Mouse (Mus musculus) embryonic facial prominence, embryonic 14.5 days (tissue): ENCODE results near the gene Slc22a1. TPM values are rescaled to one million over a fixed set of nuclear protein-coding genes. Genes with fewer than 3 reads are reported as not detected.

ENCODE experiments used
- ATAC-seq: fragments of 200-750 bp; cut with Nextera tagmentation; 2 replicates; pipeline ENCODE4 v1.8.0; 2017; ENCODE audit warnings: low read depth, moderate number of reproducible peaks, moderate TSS enrichment
- DNase-seq: peaks from one replicate; pipeline ENCODE4 v3.0.0-alpha.2; 2015; ENCODE audit warnings: low spot score
- H3K27ac ChIP-seq: fragments of 300-500 bp; sonication (generic); replicated peaks from 2 replicates; pipeline ENCODE4 v1.5.1; 2014; ENCODE audit warnings: low read depth, mild to moderate bottlenecking, low read length, moderate library complexity
- H3K27me3 ChIP-seq: fragments of 300-500 bp; sonication (generic); replicated peaks from 2 replicates; pipeline ENCODE4 v1.6.1; 2014; ENCODE audit warnings: low read length; ENCODE audit not compliant: control insufficient read depth, insufficient read depth
- H3K36me3 ChIP-seq: fragments of 300-500 bp; sonication (generic); 2 replicates; pipeline ENCODE4 v1.6.1; 2014; ENCODE audit warnings: low read length, mixed read lengths; ENCODE audit not compliant: control insufficient read depth, insufficient read depth
- H3K4me1 ChIP-seq: fragments of 300-500 bp; sonication (generic); 2 replicates; pipeline ENCODE4 v1.6.1; 2014; ENCODE audit warnings: antibody characterized with exemption, low read length; ENCODE audit not compliant: control insufficient read depth, insufficient read depth
- H3K4me2 ChIP-seq: fragments of 300-500 bp; sonication (generic); 2 replicates; pipeline ENCODE4 v1.6.1; 2014; ENCODE audit warnings: low read depth, mild to moderate bottlenecking, low read length, moderate library complexity, mixed read lengths
- H3K4me3 ChIP-seq: fragments of 300-500 bp; sonication (generic); 2 replicates; pipeline ENCODE4 v1.5.1; 2014; ENCODE audit warnings: low read depth, mild to moderate bottlenecking, low read length
- H3K9ac ChIP-seq: fragments of 300-500 bp; sonication (generic); 2 replicates; pipeline ENCODE4 v1.6.1; 2014; ENCODE audit warnings: low read depth, mild to moderate bottlenecking, low read length, moderate library complexity, mixed read lengths
- H3K9me3 ChIP-seq: fragments of 300-500 bp; sonication (generic); 2 replicates; pipeline ENCODE4 v1.6.1; 2016; ENCODE audit warnings: low read length; ENCODE audit not compliant: control insufficient read depth
- WGBS: fragments of 180-500 bp; shearing (Covaris S2); extraction: QIAGEN DNeasy Blood & Tissue Kit; methylation state at CpG from one replicate; pipeline ENCODE4 v1.1.7; 2014; 5-methylcytosine and 5-hydroxymethylcytosine counted together
- polyA plus RNA-seq: library from polyadenylated mRNA; unstranded; fragments of >200 nt; fragmentation: Nextera tagmentation; extraction: Ambion mirVana; gene quantifications from 2 replicates; pipeline ENCODE4 v1.2.1, GENCODE M21; 2014

Gene Slc22a1
- polyA plus RNA-seq, 1 experiment from 2014 or later: 0.31 TPM

- Histone ChIP-seq H3K27me3 (no peaks in the 10 kb centered on the region), H3K9ac (no peak overlapping the region), H3K4me2 (no peak overlapping the region), H3K4me1 (peaks cover 5% of the 10 kb centered on the region; the same call in 1 of the 2 replicates), H3K4me3 (no peak overlapping the region), H3K36me3 (peaks cover 96% of the 10 kb centered on the region), H3K9me3 (no peaks in the 10 kb centered on the region), H3K27ac (no peak overlapping the region)
- DNase-seq: no peak
- ATAC-seq: no peak
- 97% methylated on average over 6 of the region's 6 CpGs for WGBS
Observed at GRCm38 (mm10) chr17:12700373-12700772, 24.7 kb upstream of the Slc22a1 start.

DNA sequence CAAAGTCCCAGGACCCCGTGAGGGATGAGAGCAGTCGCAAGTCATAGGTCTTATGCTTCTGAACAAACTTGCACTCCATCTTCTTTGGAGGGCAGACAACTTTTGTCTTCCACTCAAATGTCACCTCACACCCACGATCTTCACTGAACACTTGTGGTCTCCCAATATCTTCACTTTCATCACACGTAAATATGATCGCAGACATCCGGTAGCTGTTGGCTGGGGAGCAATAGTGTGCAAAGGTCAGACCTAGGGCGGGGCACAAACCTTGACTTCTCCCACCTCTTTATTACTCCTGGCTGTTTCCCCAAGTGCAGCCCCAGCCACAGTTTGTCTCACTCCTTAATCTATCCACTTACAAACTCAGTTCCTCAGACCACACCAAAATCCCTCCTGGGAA lies 16.3 kb upstream of the Slc22a1 start:
- Histone ChIP-seq H3K27ac (no peak overlapping the region), H3K4me1 (no peaks in the 10 kb centered on the region), H3K27me3 (no peaks in the 10 kb centered on the region), H3K36me3 (peaks cover 98% of the 10 kb centered on the region), H3K4me2 (no peak overlapping the region), H3K9ac (no peak overlapping the region), H3K9me3 (no peaks in the 10 kb centered on the region), H3K4me3 (no peak overlapping the region)
- DNase-seq: no peak
- 87% methylated on average over 7 of the region's 7 CpGs for WGBS
- no peak for ATAC-seq

DNA sequence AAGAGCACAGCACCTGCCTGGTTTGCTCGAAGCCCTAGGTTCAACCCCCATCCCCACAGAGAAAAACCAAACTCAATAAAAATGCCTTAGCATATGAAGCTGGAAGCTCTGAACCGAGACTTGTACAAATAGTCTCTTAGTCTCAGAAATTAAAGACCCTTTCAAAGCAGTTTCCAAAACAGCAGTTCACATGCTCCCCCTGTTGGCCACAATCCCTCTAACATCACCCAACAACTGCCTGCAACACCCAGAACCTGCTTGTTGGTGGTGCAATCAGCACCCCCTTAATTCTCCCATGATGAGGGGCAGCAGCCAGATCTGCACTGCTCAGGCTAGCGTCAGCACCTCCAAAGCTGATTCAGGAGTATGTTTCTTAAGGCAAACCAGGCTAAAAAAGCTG lies 13.9 kb upstream of the Slc22a1 start:
- no peak overlapping the region for H3K9ac ChIP-seq
- H3K27me3 ChIP-seq: no peaks in the 10 kb centered on the region
- H3K4me1 ChIP-seq: no peaks in the 10 kb centered on the region
- DNase-seq: peak; percentile 29
- H3K9me3 ChIP-seq: no peaks in the 10 kb centered on the region
- WGBS: 57% methylated on average over 3 of the region's 3 CpGs
- H3K4me3 ChIP-seq: no peak overlapping the region
- H3K36me3 ChIP-seq: peaks cover 100% of the 10 kb centered on the region
- H3K4me2 ChIP-seq: no peak overlapping the region
- H3K27ac ChIP-seq: no peak overlapping the region
- no peak for ATAC-seq

DNA sequence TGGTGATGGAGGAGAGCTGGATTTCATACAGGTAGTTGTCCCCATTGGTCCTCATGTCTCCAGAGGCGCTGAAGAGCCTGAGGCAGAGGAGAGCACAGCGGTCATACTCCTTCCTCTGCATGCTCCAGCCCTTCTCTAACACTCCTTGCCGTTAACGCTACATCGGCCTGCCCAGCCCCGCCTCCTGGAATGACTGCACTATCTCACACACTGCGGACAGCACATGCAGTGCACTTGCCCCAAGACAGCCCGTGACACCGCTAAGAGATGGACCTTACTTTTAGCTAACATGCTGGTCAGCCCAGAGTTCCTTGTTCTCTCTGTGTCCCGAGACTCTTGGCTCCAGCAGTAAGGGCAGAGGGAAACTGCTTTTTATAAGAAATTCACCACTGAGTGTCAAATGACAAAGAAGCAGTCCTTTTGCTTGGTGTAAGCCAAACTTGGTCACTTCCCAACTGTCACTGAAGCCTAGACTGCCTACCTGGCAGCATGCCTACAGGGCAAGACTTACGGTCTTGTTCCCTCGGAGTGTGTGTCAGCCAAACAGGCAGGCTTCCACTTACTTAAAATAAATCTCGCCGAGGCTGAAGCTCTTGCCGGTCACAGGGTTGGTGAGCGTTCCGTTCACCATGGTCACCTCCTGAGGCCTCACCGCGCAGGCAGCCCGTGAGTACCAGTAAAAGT lies 12.9 kb upstream of the Slc22a1 start:
- Histone ChIP-seq H3K9ac (no peak overlapping the region), H3K4me3 (no peak overlapping the region), H3K27ac (no peak overlapping the region), H3K36me3 (peaks cover 100% of the 10 kb centered on the region), H3K4me1 (no peaks in the 10 kb centered on the region), H3K9me3 (no peaks in the 10 kb centered on the region), H3K27me3 (no peaks in the 10 kb centered on the region), H3K4me2 (no peak overlapping the region)
- DNase-seq (peak; percentile 48), ATAC-seq (no peak)
- WGBS: 84% methylated on average over 20 of the region's 20 CpGs

- H3K4me1 ChIP-seq: no peaks in the 10 kb centered on the region
- no peak overlapping the region for H3K4me3 ChIP-seq
- no peak for ATAC-seq
- H3K36me3 ChIP-seq: peaks cover 91% of the 10 kb centered on the region
- no peak for DNase-seq
- H3K4me2 ChIP-seq: no peak overlapping the region
- H3K27ac ChIP-seq: no peak overlapping the region
- no peak overlapping the region for H3K9ac ChIP-seq
- no peaks in the 10 kb centered on the region for H3K27me3 ChIP-seq
- no peaks in the 10 kb centered on the region for H3K9me3 ChIP-seq
- 94% methylated on average over 7 of the region's 7 CpGs for WGBS
Observed at GRCm38 (mm10) chr17:12684928-12685624, 9.4 kb upstream of the Slc22a1 start.

DNA sequence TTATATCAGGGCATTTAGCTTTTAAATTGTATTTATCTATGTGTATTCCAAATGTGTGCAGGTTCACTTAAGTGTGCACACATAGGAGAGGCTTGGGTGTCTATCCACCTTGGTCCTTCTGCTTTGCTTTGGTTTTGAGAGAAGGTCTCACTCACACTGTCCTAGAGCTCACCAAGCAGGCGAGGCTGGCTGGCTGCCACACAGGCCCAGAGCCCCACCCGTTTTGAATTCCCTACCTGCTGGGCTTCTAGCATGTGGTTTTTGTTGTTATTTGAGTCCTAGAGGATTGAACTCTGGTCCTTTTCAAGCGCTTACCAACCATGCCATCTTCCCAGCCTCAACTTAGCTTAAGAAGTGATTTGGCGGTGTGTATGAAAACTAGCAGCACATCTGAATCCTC lies 8.8 kb upstream of the Slc22a1 start:
- no peak overlapping the region for H3K27ac ChIP-seq
- no peaks in the 10 kb centered on the region for H3K27me3 ChIP-seq
- no peak overlapping the region for H3K9ac ChIP-seq
- no peaks in the 10 kb centered on the region for H3K4me1 ChIP-seq
- DNase-seq (no peak), ATAC-seq (no peak)
- peaks cover 85% of the 10 kb centered on the region for H3K36me3 ChIP-seq
- H3K9me3 ChIP-seq: no peaks in the 10 kb centered on the region
- no peak overlapping the region for H3K4me2 ChIP-seq
- 53% methylated on average over 4 of the region's 4 CpGs for WGBS
- H3K4me3 ChIP-seq: no peak overlapping the region

- Histone ChIP-seq H3K9me3 (no peaks in the 10 kb centered on the region), H3K4me2 (no peak overlapping the region), H3K4me3 (no peak overlapping the region), H3K9ac (no peak overlapping the region), H3K36me3 (peaks cover 76% of the 10 kb centered on the region), H3K27me3 (no peaks in the 10 kb centered on the region), H3K27ac (no peak overlapping the region), H3K4me1 (no peaks in the 10 kb centered on the region)
- DNase-seq (no peak), ATAC-seq (no peak)
- 96% methylated on average over 13 of the region's 13 CpGs for WGBS
Observed at GRCm38 (mm10) chr17:12683582-12683981, 8.0 kb upstream of the Slc22a1 start.

DNA sequence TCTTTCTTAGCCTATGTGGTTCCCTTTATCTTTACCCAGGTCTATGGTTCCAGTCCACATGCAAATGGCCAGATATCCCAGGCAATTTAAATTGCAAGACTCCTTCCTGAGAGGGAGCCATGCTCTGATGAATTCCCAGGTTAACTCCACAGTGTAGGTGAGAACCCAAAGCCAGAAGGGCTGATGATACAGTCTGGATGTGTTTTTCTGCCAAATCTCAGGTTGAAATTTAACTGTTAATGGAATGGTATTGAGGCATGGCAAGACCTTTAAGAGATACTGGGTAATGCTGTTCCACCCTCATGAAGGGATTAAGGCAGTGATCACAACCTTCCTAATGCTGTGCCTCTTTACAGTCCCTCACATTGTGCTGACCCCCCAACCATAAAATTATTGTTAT lies 2.6 kb upstream of the Slc22a1 start:
- H3K4me1 ChIP-seq: no peaks in the 10 kb centered on the region
- H3K9me3 ChIP-seq: no peaks in the 10 kb centered on the region
- H3K9ac ChIP-seq: no peak overlapping the region
- peaks cover 24% of the 10 kb centered on the region for H3K36me3 ChIP-seq
- ATAC-seq: no peak
- no peak for DNase-seq
- no peaks in the 10 kb centered on the region for H3K27me3 ChIP-seq
- H3K4me3 ChIP-seq: no peak overlapping the region
- H3K4me2 ChIP-seq: no peak overlapping the region
- H3K27ac ChIP-seq: no peak overlapping the region

DNA sequence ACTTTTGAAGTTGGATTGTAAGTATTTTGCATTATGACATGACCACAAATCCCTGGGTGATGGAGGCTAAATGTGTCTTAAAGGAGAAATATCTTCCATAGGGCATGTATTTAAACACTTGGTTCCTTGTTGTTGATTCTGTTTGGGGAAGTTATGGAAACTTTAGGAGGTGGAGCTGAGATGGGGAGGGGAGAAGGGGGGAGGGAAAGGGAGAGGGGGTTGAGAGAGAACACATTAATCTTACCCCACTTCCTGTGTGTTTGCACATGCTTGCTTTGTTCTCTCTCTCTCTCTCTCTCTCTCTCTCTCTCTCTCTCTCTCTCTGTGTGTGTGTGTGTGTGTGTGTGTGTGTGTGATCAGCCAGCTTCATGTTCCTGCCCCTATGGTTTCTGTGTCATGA lies 1.5 kb upstream of the Slc22a1 start:
- Histone ChIP-seq H3K36me3 (peaks cover 14% of the 10 kb centered on the region), H3K4me2 (no peak overlapping the region), H3K27me3 (no peaks in the 10 kb centered on the region), H3K9me3 (no peaks in the 10 kb centered on the region), H3K27ac (no peak overlapping the region), H3K9ac (no peak overlapping the region), H3K4me1 (peaks cover 5% of the 10 kb centered on the region; the same call in 1 of the 2 replicates), H3K4me3 (no peak overlapping the region)
- ATAC-seq (no peak), DNase-seq (no peak)
